Mouse (Mus musculus) cortical plate, adult 2 months (tissue): ENCODE measurements around the gene 1700029I15Rik. TPM values are rescaled to one million over a fixed set of nuclear protein-coding genes. Genes with fewer than 3 reads are reported as not detected.

Experiments
- H3K27ac ChIP-seq: fragments of 200-500 bp; 2 replicates; pipeline ENCODE4 v1.5.1; 2012; ENCODE audit warnings: low read length, control low read depth, inconsistent platforms; ENCODE audit not compliant: insufficient read depth
- H3K4me1 ChIP-seq: fragments of 200-500 bp; 2 replicates; pipeline ENCODE4 v1.6.1; 2011; ENCODE audit warnings: low read length; ENCODE audit not compliant: control insufficient read depth, insufficient read depth
- H3K4me3 ChIP-seq: fragments of 200-500 bp; 2 replicates; pipeline ENCODE4 v1.5.1; 2011; ENCODE audit warnings: mild to moderate bottlenecking, low read length, control low read depth; ENCODE audit not compliant: insufficient read depth
- CTCF ChIP-seq: fragments of 200-500 bp; IDR thresholded peaks from 2 replicates; pipeline ENCODE4 v1.5.1; 2011; ENCODE audit warnings: mild to moderate bottlenecking, control low read depth, low read length; ENCODE audit not compliant: insufficient read depth; ENCODE audit errors: extremely low read depth
- POLR2A ChIP-seq: fragments of 200-500 bp; IDR thresholded peaks from 2 replicates; pipeline ENCODE4 v1.6.1; 2011; ENCODE audit warnings: mild to moderate bottlenecking, low read length, control low read depth; ENCODE audit not compliant: insufficient read depth; ENCODE audit errors: extremely low read depth
- polyA plus RNA-seq: library from polyadenylated mRNA; depleted of rRNA; stranded (reverse); fragments of >200 nt; gene quantifications from 2 replicates; pipeline ENCODE4 v1.2.3, GENCODE M21; 2012; rRNA removed

Gene 1700029I15Rik
- polyA plus RNA-seq, 1 experiment = 4.4 TPM

DNA sequence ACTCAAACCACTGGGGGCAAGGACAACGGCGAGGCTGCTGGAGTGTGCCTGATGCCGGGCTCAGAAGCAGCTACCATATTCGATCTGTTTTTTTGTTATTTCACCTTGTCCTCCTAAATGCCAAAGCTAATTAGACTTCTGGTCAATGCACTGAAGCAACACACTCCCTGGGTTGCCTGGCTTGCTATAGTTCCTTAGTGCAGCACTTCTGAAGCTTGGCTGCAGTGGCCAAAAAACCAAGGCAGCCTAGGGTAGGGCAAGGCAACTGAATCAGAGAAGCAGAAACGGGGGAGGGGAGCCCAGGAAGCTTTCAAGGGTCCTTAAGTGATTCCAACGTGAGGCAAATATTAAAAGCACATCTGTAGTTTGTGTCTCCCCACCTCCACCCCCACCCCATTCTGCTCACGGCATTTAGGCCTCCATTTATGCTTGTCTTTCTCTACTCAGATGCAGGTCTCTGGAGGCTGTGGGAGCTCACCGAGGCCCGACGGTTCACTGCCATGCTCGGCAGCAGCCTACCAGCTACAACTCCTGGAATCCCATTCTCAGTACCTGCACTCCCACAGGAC, 49.4 kb downstream of the 1700029I15Rik start:
- peak overlapping the region; percentile 77 for H3K27ac ChIP-seq
- peaks cover 18% of the 10 kb centered on the region for H3K4me1 ChIP-seq
- no peak for TF ChIP-seq CTCF
- no peak for TF ChIP-seq POLR2A
- H3K4me3 ChIP-seq = peak overlapping the region; percentile 87

DNA sequence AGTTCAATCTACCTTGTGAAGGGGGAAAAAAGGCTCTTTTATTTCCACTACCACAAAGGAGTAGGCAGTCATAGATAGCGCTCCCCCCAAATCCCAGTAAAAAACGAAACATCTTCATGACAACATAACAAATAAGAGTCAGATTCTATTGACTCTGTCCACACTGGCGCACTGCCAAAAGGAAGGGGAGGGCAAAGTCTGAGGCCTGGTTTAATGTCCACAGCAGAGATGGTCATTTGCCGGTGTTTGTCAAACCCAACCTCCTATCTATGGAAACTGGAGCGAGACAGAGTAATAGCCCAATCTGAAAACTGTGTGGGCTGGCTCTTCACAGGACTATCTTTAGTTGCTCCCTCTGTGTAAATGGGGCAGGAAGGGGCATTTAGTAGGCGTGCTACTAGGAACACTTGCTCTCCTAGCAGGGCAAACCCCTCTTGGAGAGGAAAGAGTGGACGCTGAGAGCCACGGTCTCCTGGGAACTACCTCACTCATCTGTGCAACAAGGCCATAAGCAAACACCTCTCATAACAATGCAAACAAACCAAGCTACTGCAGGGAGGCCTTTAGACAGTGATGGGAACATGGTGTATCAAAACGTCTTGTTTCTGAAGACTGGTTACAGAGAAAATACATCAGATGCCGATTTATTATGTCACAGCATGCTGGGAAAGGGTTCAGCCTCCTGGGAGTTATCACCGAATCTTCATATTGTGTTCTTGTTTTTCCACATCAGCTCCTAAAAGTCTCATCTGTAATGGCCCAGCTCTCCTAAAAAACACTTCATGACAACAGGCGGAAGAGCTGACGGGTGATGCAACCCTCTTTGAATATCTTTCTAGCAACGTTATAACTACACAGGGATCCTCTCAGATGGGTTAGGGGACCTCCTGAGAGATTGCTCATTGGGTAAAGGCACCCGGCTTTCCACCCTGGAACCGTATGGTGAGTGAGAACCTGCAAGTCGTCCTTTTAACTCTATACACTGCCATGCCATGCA, 50.3 kb downstream of the 1700029I15Rik start:
- Histone ChIP-seq H3K4me3 (peak overlapping the region; percentile 87), H3K27ac (peak overlapping the region; percentile 77), H3K4me1 (peaks cover 16% of the 10 kb centered on the region)
- TF ChIP-seq POLR2A = no peak
- no peak for TF ChIP-seq CTCF

DNA sequence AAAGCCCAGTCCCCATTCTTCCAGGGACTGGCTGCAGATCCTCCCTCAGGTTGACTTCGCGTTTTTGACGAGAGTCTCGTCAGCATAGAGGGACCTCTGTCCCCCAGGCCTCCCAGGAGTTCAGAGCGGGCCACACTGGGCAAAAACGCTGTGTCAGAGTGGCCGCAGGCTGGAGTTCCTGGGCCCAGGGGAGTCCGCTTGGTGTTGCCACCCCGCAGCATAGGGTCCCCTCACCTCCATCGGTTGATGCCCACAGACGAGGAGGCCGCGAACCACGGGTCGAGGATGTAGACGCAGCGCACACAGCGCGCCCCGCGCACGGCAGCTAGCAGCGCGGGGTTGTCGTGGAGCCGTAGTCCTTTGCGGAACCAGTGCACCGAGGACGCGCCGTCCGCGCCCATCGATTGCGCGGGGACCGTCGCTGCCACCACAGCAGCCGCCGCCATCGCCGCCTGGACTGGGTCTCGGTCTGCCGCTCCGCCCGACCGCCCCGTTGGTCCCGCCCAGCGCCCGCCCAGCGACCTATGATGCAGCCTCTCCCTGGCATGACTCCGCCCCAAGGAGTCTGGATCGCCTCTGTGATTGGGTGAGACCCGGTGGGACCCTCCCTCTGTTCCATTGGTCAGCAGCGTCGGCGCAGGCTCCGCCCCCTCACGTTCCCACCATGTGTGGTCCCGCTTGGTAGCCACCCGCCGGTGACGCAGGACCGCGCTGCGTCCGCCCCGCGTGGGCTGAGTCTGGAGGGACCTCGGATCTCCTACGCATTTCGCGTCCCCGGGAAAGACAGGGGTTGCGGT, 51.4 kb downstream of the 1700029I15Rik start, which contains the start of gene Cry2:
Gene Cry2, minus strand, starts transcription at position 466 of the 797 bp plus-strand sequence.
- peaks cover 15% of the 10 kb centered on the region for H3K4me1 ChIP-seq
- TF ChIP-seq CTCF = no peak
- peak; percentile 81 for TF ChIP-seq POLR2A
- H3K27ac ChIP-seq = peak within 1 kb of the TSS; percentile 95
- peak within 1 kb of the TSS; percentile 87 for H3K4me3 ChIP-seq

DNA sequence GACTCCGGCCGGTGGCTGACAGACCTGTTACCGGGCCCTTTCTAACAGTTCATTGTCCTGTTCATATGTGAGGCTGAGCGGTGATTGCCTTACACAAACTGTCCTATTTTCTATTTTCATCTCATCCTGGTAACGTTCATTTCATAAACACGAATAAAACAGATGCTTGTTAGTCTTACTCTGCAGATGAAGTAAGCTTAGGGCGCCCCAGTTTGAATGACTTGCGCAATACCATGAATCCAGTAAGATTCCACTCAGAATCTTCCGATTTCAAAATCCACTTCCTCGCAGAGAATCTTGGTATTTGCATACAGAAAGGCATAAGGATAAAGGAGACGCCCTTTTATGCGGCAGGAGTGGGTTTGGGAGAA, 52.0 kb downstream of the 1700029I15Rik start:
- Histone ChIP-seq H3K4me1 (peaks cover 13% of the 10 kb centered on the region; the same call in 1 of the 2 replicates), H3K27ac (peak overlapping the region; percentile 95), H3K4me3 (peak overlapping the region; percentile 87)
- no peak for TF ChIP-seq CTCF

DNA sequence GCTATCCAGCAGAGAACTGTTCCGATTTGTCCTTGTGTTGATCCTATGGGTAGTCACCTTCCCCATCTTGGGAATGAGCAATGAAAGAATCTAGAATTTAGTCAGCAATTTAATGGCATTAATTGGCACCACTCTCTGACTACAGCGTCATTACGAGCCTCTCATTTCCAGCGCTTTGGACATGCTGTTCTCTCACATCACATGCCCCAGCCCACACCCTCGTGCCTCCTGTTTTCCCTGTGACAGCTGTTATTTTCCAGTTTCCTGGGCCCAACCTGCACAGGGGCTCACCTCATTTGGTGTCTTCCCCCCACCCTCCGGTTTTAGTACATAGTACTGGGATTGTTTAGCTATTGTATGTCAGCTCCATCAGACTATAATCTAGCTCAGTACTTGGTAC, 52.7 kb downstream of the 1700029I15Rik start:
- H3K4me3 ChIP-seq = no peak overlapping the region; the same call in 1 of the 2 replicates
- peak overlapping the region; percentile 95 for H3K27ac ChIP-seq

More for the DNA sequence above, 52.7 kb downstream of the 1700029I15Rik start:
- TF ChIP-seq CTCF = no peak
- TF ChIP-seq POLR2A = no peak
- peaks cover 10% of the 10 kb centered on the region; the same call in 1 of the 2 replicates for H3K4me1 ChIP-seq

Other genes starting within 250 kb of the 1700029I15Rik start
- 45.5 and 50.3 TPM in 2 replicates for gene Pex16, start 7.9 kb upstream of the 1700029I15Rik start, polyA plus RNA-seq
- 0.31 and 0.59 TPM in 2 replicates for gene Large2, start 7.7 kb upstream of the 1700029I15Rik start, polyA plus RNA-seq
- gene Mapk8ip1, start 18.7 kb downstream of the 1700029I15Rik start, polyA plus RNA-seq = 320 and 321 TPM in 2 replicates
- gene Cry2, start 51.5 kb downstream of the 1700029I15Rik start, polyA plus RNA-seq = 99.9 and 108 TPM in 2 replicates
- 14.0 and 14.2 TPM in 2 replicates for gene Slc35c1, start 78.0 kb downstream of the 1700029I15Rik start, polyA plus RNA-seq
- 235 and 243 TPM in 2 replicates for gene Chst1, start 217.2 kb downstream of the 1700029I15Rik start, polyA plus RNA-seq